Mouse (Mus musculus) hindbrain, embryonic 10.5 days (tissue): ENCODE results near the gene Mrpl10. TPM values are rescaled to one million over a fixed set of nuclear protein-coding genes. Genes with fewer than 3 reads are reported as not detected.

Experiments used
- DNase-seq: peaks from one replicate; pipeline ENCODE4 v3.0.0-alpha.2; 2017; ENCODE audit warnings: low spot score
- H3K27ac ChIP-seq: fragments of 300-500 bp; sonication (generic); 2 replicates; pipeline ENCODE4 v1.5.1; 2016; ENCODE audit warnings: mild to moderate bottlenecking, moderate library complexity
- H3K27me3 ChIP-seq: fragments of 300-500 bp; sonication (generic); 2 replicates; pipeline ENCODE4 v1.6.1; 2016; ENCODE audit warnings: mild to moderate bottlenecking; ENCODE audit not compliant: poor library complexity, insufficient read depth, severe bottlenecking
- H3K36me3 ChIP-seq: fragments of 300-500 bp; sonication (generic); 2 replicates; pipeline ENCODE4 v1.6.1; 2016; ENCODE audit warnings: mild to moderate bottlenecking, moderate library complexity
- H3K4me1 ChIP-seq: fragments of 300-500 bp; sonication (generic); replicated peaks from 2 replicates; pipeline ENCODE4 v1.6.1; 2016; ENCODE audit warnings: mild to moderate bottlenecking
- H3K4me3 ChIP-seq: fragments of 300-500 bp; sonication (generic); 2 replicates; pipeline ENCODE4 v1.5.1; 2016; ENCODE audit warnings: mild to moderate bottlenecking, moderate library complexity
- H3K9me3 ChIP-seq: fragments of 300-500 bp; sonication (generic); 2 replicates; pipeline ENCODE4 v1.6.1; 2016; ENCODE audit warnings: mild to moderate bottlenecking, moderate library complexity
- WGBS: fragments of 180-500 bp; shearing (Covaris S2); methylation state at CpG from one replicate; pipeline ENCODE4 v1.1.7; 2016; 5-methylcytosine and 5-hydroxymethylcytosine counted together
- polyA plus RNA-seq: library from polyadenylated mRNA; unstranded; fragments of >200 nt; fragmentation: Nextera tagmentation; extraction: Ambion mirVana; gene quantifications from 2 replicates; pipeline ENCODE4 v1.2.1, GENCODE M21; 2016

The Mrpl10 gene
- polyA plus RNA-seq, 1 experiment from 2014 or later, result 78.9 TPM

GRCm38 (mm10) chr11:97063921-97064295 lies 22.5 kb downstream of the Mrpl10 start:
- no peak overlapping the region for H3K4me3 ChIP-seq
- H3K36me3 ChIP-seq, result peaks cover 79% of the 10 kb centered on the region
- no peaks in the 10 kb centered on the region for H3K27me3 ChIP-seq
- H3K4me1 ChIP-seq, result peaks cover 22% of the 10 kb centered on the region
- 91% methylated on average over 3 of the region's 3 CpGs for WGBS
- DNase-seq, result no peak
- no peaks in the 10 kb centered on the region for H3K9me3 ChIP-seq
- peak overlapping the region; percentile 54 for H3K27ac ChIP-seq

- Histone ChIP-seq H3K9me3 (no peaks in the 10 kb centered on the region), H3K4me1 (peaks cover 22% of the 10 kb centered on the region), H3K36me3 (peaks cover 62% of the 10 kb centered on the region), H3K27me3 (no peaks in the 10 kb centered on the region), H3K27ac (no peak overlapping the region), H3K4me3 (no peak overlapping the region)
- DNase-seq, result no peak
- WGBS, result 88% methylated on average over 12 of the region's 12 CpGs
Measured at GRCm38 (mm10) chr11:97065538-97066295, 24.4 kb downstream of the Mrpl10 start.

GRCm38 (mm10) chr11:97066656-97067360 lies 25.4 kb downstream of the Mrpl10 start:
- no peak overlapping the region for H3K27ac ChIP-seq
- H3K9me3 ChIP-seq, result no peaks in the 10 kb centered on the region
- DNase-seq, result no peak
- no peaks in the 10 kb centered on the region for H3K27me3 ChIP-seq
- H3K4me3 ChIP-seq, result no peak overlapping the region
- peaks cover 22% of the 10 kb centered on the region for H3K4me1 ChIP-seq
- 42% methylated on average over 22 of the region's 22 CpGs for WGBS
- peaks cover 51% of the 10 kb centered on the region for H3K36me3 ChIP-seq

GRCm38 (mm10) chr11:97069333-97069732 lies 28.0 kb downstream of the Mrpl10 start:
- DNase-seq, result no peak
- H3K27ac ChIP-seq, result 0 out of 2 replicates have a peak overlapping the region, but pooled peaks have one; percentile 12
- no peaks in the 10 kb centered on the region for H3K27me3 ChIP-seq
- H3K36me3 ChIP-seq, result peaks cover 37% of the 10 kb centered on the region
- H3K4me3 ChIP-seq, result no peak overlapping the region
- H3K9me3 ChIP-seq, result no peaks in the 10 kb centered on the region
- peaks cover 9% of the 10 kb centered on the region for H3K4me1 ChIP-seq
- WGBS, result 72% methylated on average over 1 of the region's 1 CpGs

GRCm38 (mm10) chr11:97069770-97070169 lies 28.4 kb downstream of the Mrpl10 start:
- DNase-seq, result no peak
- no peaks in the 10 kb centered on the region for H3K9me3 ChIP-seq
- no peaks in the 10 kb centered on the region for H3K27me3 ChIP-seq
- peaks cover 9% of the 10 kb centered on the region for H3K4me1 ChIP-seq
- H3K4me3 ChIP-seq, result no peak overlapping the region
- no peak overlapping the region for H3K27ac ChIP-seq
- WGBS, result 83% methylated on average over 2 of the region's 2 CpGs
- peaks cover 35% of the 10 kb centered on the region for H3K36me3 ChIP-seq

- no peak for DNase-seq
- 76% methylated on average over 1 of the region's 1 CpGs for WGBS
- Histone ChIP-seq H3K4me3 (no peak overlapping the region), H3K36me3 (peaks cover 28% of the 10 kb centered on the region), H3K4me1 (peaks cover 4% of the 10 kb centered on the region; the same call in 1 of the 2 replicates), H3K27me3 (no peaks in the 10 kb centered on the region), H3K9me3 (no peaks in the 10 kb centered on the region), H3K27ac (no peak overlapping the region)
Measured at GRCm38 (mm10) chr11:97071129-97071528, 29.8 kb downstream of the Mrpl10 start.

- WGBS, result 29% methylated on average over 3 of the region's 3 CpGs
Measured at GRCm38 (mm10) chr11:97072533-97072932, 31.2 kb downstream of the Mrpl10 start.

GRCm38 (mm10) chr11:97074235-97074634 lies 32.9 kb downstream of the Mrpl10 start:
- Histone ChIP-seq H3K27ac (no peak overlapping the region), H3K27me3 (no peaks in the 10 kb centered on the region), H3K36me3 (no peaks in the 10 kb centered on the region), H3K4me1 (no peaks in the 10 kb centered on the region; the same call in 1 of the 2 replicates), H3K9me3 (no peaks in the 10 kb centered on the region), H3K4me3 (no peak overlapping the region)
- WGBS, result 78% methylated on average over 8 of the region's 8 CpGs
- no peak for DNase-seq

More at GRCm38 (mm10) chr11:97072533-97072932, 31.2 kb downstream of the Mrpl10 start:
- no peaks in the 10 kb centered on the region; the same call in 1 of the 2 replicates for H3K4me1 ChIP-seq
- H3K27me3 ChIP-seq, result no peaks in the 10 kb centered on the region
- peaks cover 14% of the 10 kb centered on the region for H3K36me3 ChIP-seq
- H3K27ac ChIP-seq, result no peak overlapping the region
- H3K9me3 ChIP-seq, result no peaks in the 10 kb centered on the region
- peak; percentile 61 for DNase-seq
- no peak overlapping the region for H3K4me3 ChIP-seq

GRCm38 (mm10) chr11:97078751-97079150 lies 37.4 kb downstream of the Mrpl10 start:
- 48% methylated on average over 4 of the region's 4 CpGs for WGBS
- Histone ChIP-seq H3K27ac (no peak overlapping the region), H3K4me1 (peaks cover 7% of the 10 kb centered on the region; the same call in 1 of the 2 replicates), H3K9me3 (no peaks in the 10 kb centered on the region), H3K27me3 (peaks cover 6% of the 10 kb centered on the region; the same call in 1 of the 2 replicates), H3K36me3 (no peaks in the 10 kb centered on the region), H3K4me3 (no peak overlapping the region)
- DNase-seq, result peak; percentile 33

GRCm38 (mm10) chr11:97080291-97080690 lies 38.9 kb downstream of the Mrpl10 start:
- H3K27ac ChIP-seq, result no peak overlapping the region
- H3K36me3 ChIP-seq, result no peaks in the 10 kb centered on the region
- no peak overlapping the region for H3K4me3 ChIP-seq
- WGBS, result 29% methylated on average over 9 of the region's 9 CpGs
- peaks cover 10% of the 10 kb centered on the region; the same call in 1 of the 2 replicates for H3K4me1 ChIP-seq
- no peaks in the 10 kb centered on the region for H3K9me3 ChIP-seq
- DNase-seq, result no peak
- peaks cover 9% of the 10 kb centered on the region for H3K27me3 ChIP-seq

- Histone ChIP-seq H3K9me3 (no peaks in the 10 kb centered on the region), H3K27me3 (peaks cover 9% of the 10 kb centered on the region), H3K27ac (no peak overlapping the region), H3K4me1 (peaks cover 10% of the 10 kb centered on the region; the same call in 1 of the 2 replicates), H3K36me3 (no peaks in the 10 kb centered on the region), H3K4me3 (no peak overlapping the region)
- DNase-seq, result peak; percentile 17
- WGBS, result 47% methylated on average over 11 of the region's 11 CpGs
Measured at GRCm38 (mm10) chr11:97082977-97083376, 41.6 kb downstream of the Mrpl10 start.

- WGBS, result 39% methylated on average over 22 of the region's 22 CpGs
- DNase-seq, result no peak
- no peak overlapping the region for H3K27ac ChIP-seq
Measured at GRCm38 (mm10) chr11:97083401-97084140, 42.2 kb downstream of the Mrpl10 start.

More at GRCm38 (mm10) chr11:97083401-97084140, 42.2 kb downstream of the Mrpl10 start:
- 0 out of 2 replicates have a peak, but pooled peaks cover 2% of the 10 kb centered on the region for H3K9me3 ChIP-seq
- peaks cover 10% of the 10 kb centered on the region; the same call in 1 of the 2 replicates for H3K4me1 ChIP-seq
- H3K36me3 ChIP-seq, result no peaks in the 10 kb centered on the region
- no peak overlapping the region for H3K4me3 ChIP-seq
- H3K27me3 ChIP-seq, result peaks cover 9% of the 10 kb centered on the region
